Mouse (Mus musculus) ES-E14 (cell line): ENCODE results near the gene Pllp. TPM values are rescaled to one million over a fixed set of nuclear protein-coding genes. Genes with fewer than 3 reads are reported as not detected.

Experiments used
- DNase-seq: peaks from one replicate; pipeline ENCODE4 v3.0.0-alpha.2; 2013; ENCODE audit warnings: low read depth, low spot score
- H3K27ac ChIP-seq: 2 replicates; pipeline ENCODE4 v1.5.1; 2012; ENCODE audit warnings: low read depth, mild to moderate bottlenecking, low read length, moderate library complexity, mixed read lengths; ENCODE audit not compliant: poor library complexity, insufficient read depth, severe bottlenecking
- H3K36me3 ChIP-seq: 2 replicates; pipeline ENCODE4 v1.6.1; 2012; ENCODE audit warnings: mild to moderate bottlenecking, low read length, moderate library complexity, mixed read lengths; ENCODE audit not compliant: control insufficient read depth, poor library complexity, insufficient read depth, severe bottlenecking
- H3K4me1 ChIP-seq, 2 experiments: fragments of 150-350 bp in 1 of 2; sonication (generic) in 1 of 2; 2 replicates each; pipeline ENCODE4 v1.6.1; 2012; ENCODE audit warnings: low read length in 2 of 2, mild to moderate bottlenecking in 1 of 2, mixed read lengths in 1 of 2; ENCODE audit not compliant: control insufficient read depth in 2 of 2, insufficient read depth in 2 of 2, poor library complexity in 1 of 2
- H3K4me3 ChIP-seq, 2 experiments: fragments of 150-350 bp in 1 of 2; sonication (generic) in 1 of 2; 2 replicates each; pipeline ENCODE4 v1.5.1; 2012; ENCODE audit warnings: low read length in 2 of 2, low read depth in 1 of 2, mild to moderate bottlenecking in 1 of 2, mixed read lengths in 1 of 2; ENCODE audit not compliant: insufficient read depth in 1 of 2, poor library complexity in 1 of 2, severe bottlenecking in 1 of 2
- H3K9ac ChIP-seq: 2 replicates; pipeline ENCODE4 v1.6.1; 2012; ENCODE audit warnings: low read depth, mild to moderate bottlenecking, low read length, mixed read lengths; ENCODE audit not compliant: poor library complexity, insufficient read depth, severe bottlenecking
- H3K9me3 ChIP-seq: fragments of 150-350 bp; sonication (generic); 2 replicates; pipeline ENCODE4 v1.6.1; 2012; ENCODE audit warnings: low read depth, mild to moderate bottlenecking, low read length; ENCODE audit not compliant: control insufficient read depth, insufficient read depth
- CHD2 ChIP-seq: IDR thresholded peaks from 2 replicates; pipeline ENCODE4 v1.6.1; 2014; ENCODE audit warnings: mild to moderate bottlenecking, low read depth, low read length, inconsistent platforms
- HCFC1 ChIP-seq: IDR thresholded peaks from 2 replicates; pipeline ENCODE4 v1.6.1; 2012; ENCODE audit warnings: low read length, inconsistent platforms, borderline replicate concordance; ENCODE audit not compliant: insufficient read depth
- MAFK ChIP-seq: IDR thresholded peaks from 2 replicates; pipeline ENCODE4 v1.6.1; 2014; ENCODE audit warnings: mild to moderate bottlenecking, low read depth, low read length, inconsistent platforms; ENCODE audit not compliant: insufficient read depth
- ZC3H11A ChIP-seq: IDR thresholded peaks from 2 replicates; pipeline ENCODE4 v1.6.1; 2012; ENCODE audit warnings: low read depth, mild to moderate bottlenecking, inconsistent platforms, low read length, borderline replicate concordance
- ZNF384 ChIP-seq: IDR thresholded peaks from 2 replicates; pipeline ENCODE4 v1.6.1; 2012; ENCODE audit warnings: low read depth, low read length, inconsistent platforms
- in situ Hi-C, 2 experiments: fragments of 600-800 bp; cut with MboI; formaldehyde crosslinking; loops; one replicate each; pipeline ENCODE4 v1.15.1; 2025; ENCODE audit warnings: low sequenced_read_pairs in 2 of 2, inconsistent platforms in 1 of 2; ENCODE audit not compliant: unreplicated experiment in 2 of 2
- total RNA-seq: library from RNA; depleted of rRNA; stranded (reverse); fragments of 300-350 nt; gene quantifications from 2 replicates; pipeline ENCODE4 v1.2.3, GENCODE M21; 2012; rRNA removed

Gene Pllp
- total RNA-seq, 1 experiment = 7.8 TPM

- no peaks in the 10 kb centered on the region for H3K9me3 ChIP-seq
- no peak for DNase-seq
- H3K27ac ChIP-seq = no peak overlapping the region
- no peak overlapping the region for H3K4me3 ChIP-seq
- H3K36me3 ChIP-seq = no peaks in the 10 kb centered on the region
- in situ Hi-C loops = no loop called here
- no peaks in the 10 kb centered on the region for H3K4me1 ChIP-seq
- no peak overlapping the region for H3K9ac ChIP-seq
- no peak for TF ChIP-seq HCFC1
- TF ChIP-seq ZNF384 = no peak
- TF ChIP-seq CHD2 = no peak
- TF ChIP-seq ZC3H11A = no peak
- TF ChIP-seq MAFK = no peak
Measured at GRCm38 (mm10) chr8:94633564-94634194, 62.4 kb downstream of the Pllp start.

Other genes starting within 250 kb of the Pllp start
- gene Cpne2, start 163.3 kb downstream of the Pllp start, total RNA-seq = 6.4 and 12.5 TPM in 2 replicates
- gene Rspry1, start 94.3 kb downstream of the Pllp start, total RNA-seq = 19.5 and 22.4 TPM in 2 replicates
- 26.9 and 35.9 TPM in 2 replicates for gene Fam192a, start 94.3 kb downstream of the Pllp start, total RNA-seq
- gene Arl2bp, start 29.7 kb downstream of the Pllp start, total RNA-seq = 17.7 and 29.9 TPM in 2 replicates
- gene Ccl22, start 49.3 kb upstream of the Pllp start, total RNA-seq = 0.48 and 6.1 TPM in 2 replicates
- 5.3 and 8.0 TPM in 2 replicates for gene Cx3cl1, start 75.7 kb upstream of the Pllp start, total RNA-seq
- 1.3 and 5.1 TPM in 2 replicates for gene Ccl17, start 114.2 kb upstream of the Pllp start, total RNA-seq
- 42.9 and 47.1 TPM in 2 replicates for gene Coq9, start 142.0 kb upstream of the Pllp start, total RNA-seq
- 98.5 and 134 TPM in 2 replicates for gene Ciapin1, start 142.1 kb upstream of the Pllp start, total RNA-seq
- 88.7 and 119 TPM in 2 replicates for gene Polr2c, start 161.2 kb upstream of the Pllp start, total RNA-seq
- gene Dok4, start 180.1 kb upstream of the Pllp start, total RNA-seq = 4.3 and 4.9 TPM in 2 replicates
- 10.7 and 11.0 TPM in 2 replicates for gene Ccdc102a, start 221.8 kb upstream of the Pllp start, total RNA-seq
- gene Adgrg5, start 227.4 kb upstream of the Pllp start, total RNA-seq = 1.1 and 2.2 TPM in 2 replicates